ENCODE assay signal across 19 mouse cellular contexts in the genomic region with DNA sequence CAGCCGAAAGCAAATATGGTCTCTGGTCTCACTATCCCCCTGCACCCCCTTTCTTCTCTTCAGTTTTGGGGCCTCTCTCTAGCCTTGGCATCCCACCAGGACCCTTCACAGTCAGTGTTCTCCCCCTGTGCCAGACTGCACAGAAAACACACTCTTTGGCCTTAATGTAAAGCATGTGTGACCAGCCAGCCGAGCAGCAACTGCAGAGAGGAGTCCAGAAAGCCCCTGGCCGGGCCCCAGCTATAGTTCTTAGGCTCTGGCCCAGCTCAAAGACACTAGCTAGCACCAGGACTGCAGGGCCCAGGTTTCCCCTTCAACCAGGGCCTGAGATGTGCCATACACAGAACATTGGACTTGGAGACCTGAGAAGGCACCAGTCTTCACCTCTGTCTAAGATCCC.
DNase-seq lines count a peak whose midpoint lies in the region; ATAC-seq and TF ChIP-seq lines count a peak whose summit lies in the region.
"Had no signal": no experiment of that assay in that cellular context is flagged by ENCODE, and none has a peak within 500 bp of the region (broad histone marks: within the 10 kb centered on the region; RNA-seq: fewer than 3 reads in every experiment).

No protein-coding gene starts in this region.

- no peak for DNase-seq in hindbrain, embryonic 10.5 days (ENCODE audit: low spot score)
- DNase-seq in embryonic facial prominence, embryonic 10.5 days (ENCODE audit: low spot score), result no peak
- DNase-seq in right cerebral cortex, adult 18-20 months, result no peak
- no peak for DNase-seq in stomach, postnatal 0 days (ENCODE audit: low spot score)
- no peak for DNase-seq in adrenal gland, postnatal 25 days
- DNase-seq: adrenal gland, postnatal 14 days; cerebellum, adult 18-20 months; cerebellum, adult 9-11 months; cerebellum, postnatal 36 days; gastrocnemius, postnatal 25 days; kidney, adult 11 months had no signal

- H3K4me3 ChIP-seq in hindbrain, embryonic 10.5 days, result no peak overlapping the region
- no peak overlapping the region for H3K4me3 ChIP-seq in hindbrain, embryonic 12.5 days
- H3K4me3 ChIP-seq in embryonic facial prominence, embryonic 10.5 days, result no peak overlapping the region
- H3K4me3 ChIP-seq in embryonic facial prominence, embryonic 15.5 days (replicated peaks), result no peak overlapping the region
- no peak overlapping the region for H3K4me3 ChIP-seq in limb, embryonic 15.5 days
- no peak overlapping the region for H3K4me3 ChIP-seq in stomach, postnatal 0 days (ENCODE audit: low read depth, low read length)
- H3K4me3 ChIP-seq: heart, embryonic 12.5 days; hindbrain, embryonic 13.5 days had no signal

- ATAC-seq in hindbrain, embryonic 12.5 days (ENCODE audit: low FRiP score), result no peak
- peak; percentile 86 for ATAC-seq in embryonic facial prominence, embryonic 15.5 days (ENCODE audit: insufficient number of reproducible peaks, low FRiP score, low TSS enrichment, low read depth)
- peak; percentile 46; the same call in 1 of the 2 replicates for ATAC-seq in limb, embryonic 15.5 days (ENCODE audit: insufficient number of reproducible peaks, low FRiP score, low TSS enrichment, low read depth)
- ATAC-seq in stomach, postnatal 0 days (ENCODE audit: low FRiP score, low TSS enrichment), result no peak
- ATAC-seq: forebrain, embryonic 16.5 days; hindbrain, postnatal 0 days had no signal

- no peak overlapping the region for H3K4me2 ChIP-seq in hindbrain, embryonic 12.5 days (replicated peaks)
- H3K4me2 ChIP-seq in embryonic facial prominence, embryonic 15.5 days (replicated peaks), result no peak overlapping the region
- H3K4me2 ChIP-seq in limb, embryonic 15.5 days, result no peak overlapping the region
- H3K4me2 ChIP-seq in stomach, postnatal 0 days (replicated peaks; ENCODE audit: low read depth), result no peak overlapping the region
- H3K4me2 ChIP-seq: heart, embryonic 12.5 days; hindbrain, embryonic 13.5 days had no signal

- no peak for TF ChIP-seq CTCF in stomach, postnatal 0 days (IDR thresholded peaks at IDR 0.05; ENCODE audit: low read depth)

- no peak for TF ChIP-seq EP300 in stomach, postnatal 0 days (optimal IDR thresholded peaks at IDR 0.05)

- no peak overlapping the region for H3K9ac ChIP-seq in hindbrain, embryonic 12.5 days
- no peak overlapping the region for H3K9ac ChIP-seq in embryonic facial prominence, embryonic 15.5 days
- H3K9ac ChIP-seq in limb, embryonic 15.5 days, result no peak overlapping the region
- no peak overlapping the region for H3K9ac ChIP-seq in stomach, postnatal 0 days (ENCODE audit: low read length)
- H3K9ac ChIP-seq: heart, embryonic 12.5 days; hindbrain, embryonic 13.5 days had no signal

- H3K9me3 ChIP-seq in hindbrain, embryonic 10.5 days, result no peaks in the 10 kb centered on the region
- H3K9me3 ChIP-seq in hindbrain, embryonic 12.5 days (replicated peaks), result no peaks in the 10 kb centered on the region
- peaks cover 4% of the 10 kb centered on the region; the same call in 1 of the 2 replicates for H3K9me3 ChIP-seq in embryonic facial prominence, embryonic 10.5 days
- no peaks in the 10 kb centered on the region for H3K9me3 ChIP-seq in embryonic facial prominence, embryonic 15.5 days (replicated peaks)
- H3K9me3 ChIP-seq in limb, embryonic 15.5 days, result no peaks in the 10 kb centered on the region
- no peaks in the 10 kb centered on the region for H3K9me3 ChIP-seq in stomach, postnatal 0 days (ENCODE audit: control insufficient read depth, low read length)
- H3K9me3 ChIP-seq: hindbrain, embryonic 13.5 days had no signal

- H3K4me1 ChIP-seq in hindbrain, embryonic 10.5 days (replicated peaks), result peaks cover 3% of the 10 kb centered on the region; the same call in 1 of the 2 replicates
- H3K4me1 ChIP-seq in hindbrain, embryonic 12.5 days, result no peaks in the 10 kb centered on the region
- H3K4me1 ChIP-seq in embryonic facial prominence, embryonic 10.5 days, result no peaks in the 10 kb centered on the region
- H3K4me1 ChIP-seq in embryonic facial prominence, embryonic 15.5 days, result peaks cover 18% of the 10 kb centered on the region
- H3K4me1 ChIP-seq in limb, embryonic 15.5 days, result peaks cover 47% of the 10 kb centered on the region
- no peaks in the 10 kb centered on the region for H3K4me1 ChIP-seq in stomach, postnatal 0 days (replicated peaks; ENCODE audit: control insufficient read depth, insufficient read depth)
- H3K4me1 ChIP-seq: heart, embryonic 12.5 days; hindbrain, embryonic 13.5 days had no signal

- H3K36me3 ChIP-seq in hindbrain, embryonic 10.5 days, result no peaks in the 10 kb centered on the region
- no peaks in the 10 kb centered on the region for H3K36me3 ChIP-seq in hindbrain, embryonic 12.5 days
- H3K36me3 ChIP-seq in embryonic facial prominence, embryonic 10.5 days (replicated peaks), result no peaks in the 10 kb centered on the region
- H3K36me3 ChIP-seq in embryonic facial prominence, embryonic 15.5 days, result no peaks in the 10 kb centered on the region
- H3K36me3 ChIP-seq in limb, embryonic 15.5 days, result no peaks in the 10 kb centered on the region
- no peaks in the 10 kb centered on the region for H3K36me3 ChIP-seq in stomach, postnatal 0 days (ENCODE audit: control insufficient read depth, insufficient read depth, low read length)
- H3K36me3 ChIP-seq: heart, embryonic 12.5 days; hindbrain, embryonic 13.5 days had no signal

- 81% methylated on average over 3 of the region's 3 CpGs for WGBS in hindbrain, embryonic 10.5 days
- WGBS in hindbrain, embryonic 12.5 days, result 77% methylated on average over 3 of the region's 3 CpGs
- WGBS in embryonic facial prominence, embryonic 10.5 days, result 81% methylated on average over 3 of the region's 3 CpGs
- WGBS in embryonic facial prominence, embryonic 15.5 days, result 49% methylated on average over 3 of the region's 3 CpGs
- WGBS in limb, embryonic 15.5 days, result 47% methylated on average over 3 of the region's 3 CpGs
- 82% methylated on average over 3 of the region's 3 CpGs for WGBS in stomach, postnatal 0 days

- no peaks in the 10 kb centered on the region for H3K27me3 ChIP-seq in hindbrain, embryonic 10.5 days (ENCODE audit: insufficient read depth, poor library complexity, severe bottlenecking)
- H3K27me3 ChIP-seq in hindbrain, embryonic 12.5 days, result no peaks in the 10 kb centered on the region
- H3K27me3 ChIP-seq in embryonic facial prominence, embryonic 10.5 days (replicated peaks; ENCODE audit: low read depth, poor library complexity, severe bottlenecking), result no peaks in the 10 kb centered on the region
- H3K27me3 ChIP-seq in embryonic facial prominence, embryonic 15.5 days, result no peaks in the 10 kb centered on the region
- H3K27me3 ChIP-seq in limb, embryonic 15.5 days, result no peaks in the 10 kb centered on the region
- H3K27me3 ChIP-seq in stomach, postnatal 0 days (ENCODE audit: control insufficient read depth, insufficient read depth, low read length), result no peaks in the 10 kb centered on the region
- H3K27me3 ChIP-seq: CH12.LX; heart, embryonic 12.5 days; hindbrain, embryonic 13.5 days had no signal

- peak overlapping the region; percentile 23; the same call in 1 of the 2 replicates for H3K27ac ChIP-seq in hindbrain, embryonic 10.5 days
- H3K27ac ChIP-seq in hindbrain, embryonic 12.5 days, result no peak overlapping the region
- 0 out of 2 replicates have a peak overlapping the region, but pooled peaks have one; percentile 21 for H3K27ac ChIP-seq in embryonic facial prominence, embryonic 10.5 days (replicated peaks)
- peak overlapping the region; percentile 82 for H3K27ac ChIP-seq in embryonic facial prominence, embryonic 15.5 days (replicated peaks)
- peak overlapping the region; percentile 48; the same call in 1 of the 2 replicates for H3K27ac ChIP-seq in limb, embryonic 15.5 days
- no peak overlapping the region for H3K27ac ChIP-seq in stomach, postnatal 0 days (replicated peaks)
- H3K27ac ChIP-seq: hindbrain, embryonic 13.5 days; hindbrain, postnatal 0 days had no signal

Comparison
In these comparisons a context has a peak if more than half of its experiments do, and no peak if none do; other contexts are left out.
1. H3K27ac ChIP-seq: peak in hindbrain, embryonic 10.5 days (single experiment), embryonic facial prominence, embryonic 10.5 days (single experiment), embryonic facial prominence, embryonic 15.5 days (single experiment) and limb, embryonic 15.5 days (single experiment); none in hindbrain, embryonic 12.5 days (single experiment) and stomach, postnatal 0 days (single experiment).
2. ATAC-seq: peak in embryonic facial prominence, embryonic 15.5 days (single experiment) and limb, embryonic 15.5 days (single experiment); none in hindbrain, embryonic 12.5 days (single experiment) and stomach, postnatal 0 days (single experiment).